Mouse (Mus musculus): Measurements from ENCODE around the gene Slc36a4. TPM values are rescaled to one million over a fixed set of nuclear protein-coding genes. Genes with fewer than 3 reads are reported as not detected.

Gene Slc36a4
- polyA plus RNA-seq, 1 experiment from 2014 or later = 34.7 TPM

DNA sequence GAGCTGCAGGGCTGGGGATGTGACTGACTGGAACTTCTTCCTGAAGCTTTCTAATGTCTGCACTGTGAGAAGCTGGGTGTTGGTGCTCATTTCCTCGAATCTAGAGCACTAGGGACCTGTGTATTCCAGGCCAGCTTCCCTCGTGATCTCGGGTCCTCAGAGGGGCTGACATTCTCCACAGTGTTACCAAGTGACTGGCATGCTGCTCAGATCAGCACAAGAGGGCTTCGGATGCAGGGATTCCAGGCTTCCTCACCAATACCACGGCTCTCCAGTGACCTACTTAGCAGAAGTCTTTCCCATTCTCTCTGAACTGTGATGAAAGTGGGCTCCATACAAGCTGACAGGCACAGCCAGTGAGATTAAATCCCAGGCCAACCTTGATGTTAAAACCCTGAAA, 14.5 kb upstream of the Slc36a4 start:
- no peak overlapping the region; the same call in 1 of the 2 replicates for H3K9ac ChIP-seq (ENCODE audit: low read length)
- no peaks in the 10 kb centered on the region for H3K9me3 ChIP-seq (replicated peaks; ENCODE audit: control insufficient read depth, low read length)
- ATAC-seq (no peak), DNase-seq (ENCODE audit: low spot score) (peak; percentile 11)
- H3K4me2 ChIP-seq (ENCODE audit: low read length) = no peak overlapping the region
- 54% methylated on average over 5 of the region's 5 CpGs for WGBS
- H3K4me3 ChIP-seq (ENCODE audit: low read depth, low read length) = no peak overlapping the region
- H3K4me1 ChIP-seq (ENCODE audit: control insufficient read depth, insufficient read depth, low read length) = no peaks in the 10 kb centered on the region
- no peaks in the 10 kb centered on the region for H3K27me3 ChIP-seq (replicated peaks; ENCODE audit: control insufficient read depth, insufficient read depth, low read length)
- H3K27ac ChIP-seq (ENCODE audit: low read depth, low read length) = no peak overlapping the region
- H3K36me3 ChIP-seq (ENCODE audit: control insufficient read depth, insufficient read depth, low read length) = no peaks in the 10 kb centered on the region

DNA sequence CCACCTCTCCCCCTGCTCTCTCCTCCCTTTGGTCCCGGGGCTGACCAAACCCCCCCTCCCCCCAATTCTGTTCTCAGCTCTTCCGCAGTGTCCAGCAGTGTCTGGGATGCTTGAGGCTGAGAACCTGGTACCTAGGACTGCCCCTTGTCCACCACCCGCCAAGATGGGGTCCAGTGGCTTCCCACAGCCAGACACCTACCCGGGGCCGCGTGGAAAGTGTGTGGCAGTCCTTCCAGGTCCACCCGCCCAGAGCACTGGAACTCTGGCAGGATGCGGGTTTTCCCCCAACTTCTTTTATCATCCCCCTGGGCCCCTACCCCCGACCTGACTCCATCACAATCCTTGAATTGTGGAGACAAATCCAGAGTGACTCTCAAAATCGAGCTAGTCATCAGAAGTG, 3.8 kb upstream of the Slc36a4 start:
- no peak overlapping the region for H3K4me2 ChIP-seq (ENCODE audit: low read length)
- ATAC-seq = no peak
- 79% methylated on average over 10 of the region's 10 CpGs for WGBS

DNA sequence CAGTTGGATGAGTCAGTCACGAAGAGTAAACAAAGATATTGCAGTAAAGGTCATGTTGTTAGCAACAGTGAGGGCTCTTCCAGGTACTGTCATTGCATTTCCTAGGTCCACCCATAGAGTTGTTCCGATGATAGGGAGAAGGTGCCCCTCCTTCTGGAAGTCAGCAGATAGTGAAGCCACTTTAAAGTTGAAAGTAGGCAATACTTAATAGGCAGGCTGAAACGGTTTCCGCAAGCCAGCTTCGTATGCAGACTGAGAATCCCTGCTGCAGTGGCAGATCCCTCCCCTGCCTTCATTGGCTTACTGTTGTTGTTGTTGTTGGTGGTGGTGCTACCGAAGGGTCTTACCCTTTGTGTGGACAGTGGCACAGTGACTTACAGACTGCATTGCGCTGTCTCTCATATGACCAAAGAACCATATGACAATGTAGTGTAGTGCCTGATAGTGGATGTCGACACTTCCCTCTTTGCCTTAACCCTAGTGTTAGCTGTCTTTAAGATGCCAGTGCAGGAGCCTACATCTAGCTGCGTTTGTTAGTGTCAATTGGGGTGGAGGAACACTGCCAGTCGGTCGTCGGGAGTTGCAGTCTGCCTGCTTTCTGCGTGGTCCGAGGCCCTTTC, 449 bp upstream of the Slc36a4 start:
- peaks cover 14% of the 10 kb centered on the region for H3K4me1 ChIP-seq (ENCODE audit: control insufficient read depth, insufficient read depth, low read length)
- H3K27me3 ChIP-seq (replicated peaks; ENCODE audit: control insufficient read depth, insufficient read depth, low read length) = no peaks in the 10 kb centered on the region
- WGBS = 20% methylated on average over 14 of the region's 14 CpGs
- DNase-seq (ENCODE audit: low spot score) (peak; percentile 31), ATAC-seq (peak; percentile 50)
- H3K9ac ChIP-seq (ENCODE audit: low read length) = peak overlapping the region; percentile 88
- peak overlapping the region; percentile 92 for H3K27ac ChIP-seq (ENCODE audit: low read depth, low read length)
- peak overlapping the region; percentile 70 for H3K4me2 ChIP-seq (ENCODE audit: low read length)
- H3K9me3 ChIP-seq (replicated peaks; ENCODE audit: control insufficient read depth, low read length) = no peaks in the 10 kb centered on the region
- no peaks in the 10 kb centered on the region for H3K36me3 ChIP-seq (ENCODE audit: control insufficient read depth, insufficient read depth, low read length)
- peak overlapping the region; percentile 70 for H3K4me3 ChIP-seq (ENCODE audit: low read depth, low read length)

More for the DNA sequence above, 3.8 kb upstream of the Slc36a4 start:
- Histone ChIP-seq H3K9ac (ENCODE audit: low read length) (no peak overlapping the region), H3K4me1 (ENCODE audit: control insufficient read depth, insufficient read depth, low read length) (peaks cover 4% of the 10 kb centered on the region; the same call in 1 of the 2 replicates), H3K27me3 (replicated peaks; ENCODE audit: control insufficient read depth, insufficient read depth, low read length) (no peaks in the 10 kb centered on the region), H3K36me3 (ENCODE audit: control insufficient read depth, insufficient read depth, low read length) (no peaks in the 10 kb centered on the region), H3K9me3 (replicated peaks; ENCODE audit: control insufficient read depth, low read length) (no peaks in the 10 kb centered on the region), H3K4me3 (ENCODE audit: low read depth, low read length) (no peak overlapping the region), H3K27ac (ENCODE audit: low read depth, low read length) (no peak overlapping the region)
- DNase-seq (ENCODE audit: low spot score) = no peak

DNA sequence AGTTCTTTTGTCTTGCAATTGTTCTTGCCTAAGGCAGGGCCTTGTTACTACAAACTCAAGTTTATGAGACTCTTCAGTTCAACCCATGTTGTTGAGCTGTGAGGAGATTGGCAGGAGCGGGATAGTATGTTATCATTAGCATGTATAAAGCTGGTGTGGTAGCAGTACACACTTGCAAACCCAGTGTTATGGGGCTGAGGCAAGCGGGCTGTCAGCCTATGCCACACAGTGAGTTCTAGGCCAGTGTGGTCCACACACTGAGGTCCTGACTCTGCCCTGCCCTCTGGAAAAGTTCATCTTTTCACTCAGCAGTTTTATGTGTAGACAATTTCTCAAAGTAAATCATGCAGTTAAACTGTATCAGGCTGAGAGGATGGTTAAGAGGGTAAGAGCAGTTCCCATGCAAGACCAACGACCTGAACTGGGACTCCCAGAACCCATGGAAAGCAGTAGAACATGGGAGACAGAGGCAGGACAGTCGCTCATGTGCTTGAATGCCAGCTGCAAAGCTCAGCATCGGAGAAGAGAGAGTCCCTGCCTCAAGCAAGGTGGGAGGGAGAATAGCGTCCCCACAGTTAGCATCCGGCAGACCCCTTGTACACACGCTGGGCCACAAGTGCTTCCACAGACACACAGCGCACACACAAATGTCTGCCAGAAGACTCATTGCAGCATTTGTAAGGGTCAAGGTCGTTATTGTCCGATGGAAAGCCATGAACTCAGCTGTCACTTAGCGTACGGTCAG, 1.5 kb downstream of the Slc36a4 start:
- Histone ChIP-seq H3K9ac (ENCODE audit: low read length) (peak overlapping the region; percentile 88; the same call in 1 of the 2 replicates), H3K27ac (ENCODE audit: low read depth, low read length) (no peak overlapping the region), H3K27me3 (replicated peaks; ENCODE audit: control insufficient read depth, insufficient read depth, low read length) (no peaks in the 10 kb centered on the region), H3K4me3 (ENCODE audit: low read depth, low read length) (peak overlapping the region; percentile 70), H3K9me3 (replicated peaks; ENCODE audit: control insufficient read depth, low read length) (no peaks in the 10 kb centered on the region), H3K36me3 (ENCODE audit: control insufficient read depth, insufficient read depth, low read length) (no peaks in the 10 kb centered on the region), H3K4me2 (ENCODE audit: low read length) (peak overlapping the region; percentile 70), H3K4me1 (ENCODE audit: control insufficient read depth, insufficient read depth, low read length) (peaks cover 14% of the 10 kb centered on the region)
- no peak for ATAC-seq
- WGBS = 87% methylated on average over 13 of the region's 13 CpGs
- no peak for DNase-seq (ENCODE audit: low spot score)

DNA sequence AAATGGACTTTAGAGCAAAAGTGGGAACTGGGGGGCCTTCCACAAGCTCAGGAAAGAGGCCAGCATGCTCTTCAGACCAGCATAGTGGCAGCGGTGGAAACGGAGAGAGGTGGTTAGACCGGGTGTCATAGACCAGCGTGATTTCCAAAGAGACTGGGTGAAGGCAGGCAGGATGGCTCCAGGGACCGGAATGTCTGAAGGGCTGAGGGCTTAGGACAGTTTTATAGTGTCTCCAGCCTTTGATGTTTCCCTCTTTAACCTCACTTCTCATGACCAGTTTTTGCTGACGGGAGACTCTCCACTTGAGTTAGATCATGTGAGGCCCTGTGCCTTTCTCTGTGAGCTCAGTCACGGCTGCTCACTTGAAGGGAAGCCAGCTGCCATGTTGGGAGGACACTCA, 2.1 kb downstream of the Slc36a4 start:
- no peaks in the 10 kb centered on the region for H3K27me3 ChIP-seq (replicated peaks; ENCODE audit: control insufficient read depth, insufficient read depth, low read length)
- ATAC-seq (no peak), DNase-seq (ENCODE audit: low spot score) (no peak)
- peaks cover 14% of the 10 kb centered on the region for H3K4me1 ChIP-seq (ENCODE audit: control insufficient read depth, insufficient read depth, low read length)
- H3K9ac ChIP-seq (ENCODE audit: low read length) = no peak overlapping the region
- no peak overlapping the region for H3K27ac ChIP-seq (ENCODE audit: low read depth, low read length)
- no peaks in the 10 kb centered on the region for H3K36me3 ChIP-seq (ENCODE audit: control insufficient read depth, insufficient read depth, low read length)
- no peaks in the 10 kb centered on the region for H3K9me3 ChIP-seq (replicated peaks; ENCODE audit: control insufficient read depth, low read length)
- 91% methylated on average over 7 of the region's 7 CpGs for WGBS
- peak overlapping the region; percentile 3; the same call in 1 of the 2 replicates for H3K4me2 ChIP-seq (ENCODE audit: low read length)
- H3K4me3 ChIP-seq (ENCODE audit: low read depth, low read length) = no peak overlapping the region

DNA sequence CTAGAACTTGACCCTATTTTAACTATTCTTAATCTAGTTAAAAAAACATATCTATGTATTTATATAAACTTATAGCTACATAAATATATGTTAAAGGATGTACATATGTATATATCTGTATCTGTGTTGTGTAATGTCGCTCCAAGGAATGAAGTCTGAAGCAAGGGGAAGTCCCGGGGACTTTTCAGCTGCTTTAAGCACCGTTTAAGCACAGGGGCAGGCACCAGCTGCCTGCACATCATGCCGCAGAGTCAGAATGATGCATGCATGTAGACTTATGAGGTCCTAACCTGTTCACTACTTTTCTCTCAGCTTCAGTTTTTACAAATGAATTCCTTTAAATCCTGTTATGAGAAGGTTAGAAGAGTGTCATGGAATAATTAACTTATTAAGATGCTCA, 5.3 kb downstream of the Slc36a4 start:
- no peak for DNase-seq (ENCODE audit: low spot score)
- Histone ChIP-seq H3K9me3 (replicated peaks; ENCODE audit: control insufficient read depth, low read length) (no peaks in the 10 kb centered on the region), H3K36me3 (ENCODE audit: control insufficient read depth, insufficient read depth, low read length) (peaks cover 6% of the 10 kb centered on the region; the same call in 1 of the 2 replicates), H3K27ac (ENCODE audit: low read depth, low read length) (no peak overlapping the region), H3K4me1 (ENCODE audit: control insufficient read depth, insufficient read depth, low read length) (peaks cover 14% of the 10 kb centered on the region), H3K4me3 (ENCODE audit: low read depth, low read length) (no peak overlapping the region), H3K9ac (ENCODE audit: low read length) (no peak overlapping the region), H3K27me3 (replicated peaks; ENCODE audit: control insufficient read depth, insufficient read depth, low read length) (no peaks in the 10 kb centered on the region), H3K4me2 (ENCODE audit: low read length) (no peak overlapping the region)
- 91% methylated on average over 4 of the region's 4 CpGs for WGBS
- no peak for ATAC-seq

DNA sequence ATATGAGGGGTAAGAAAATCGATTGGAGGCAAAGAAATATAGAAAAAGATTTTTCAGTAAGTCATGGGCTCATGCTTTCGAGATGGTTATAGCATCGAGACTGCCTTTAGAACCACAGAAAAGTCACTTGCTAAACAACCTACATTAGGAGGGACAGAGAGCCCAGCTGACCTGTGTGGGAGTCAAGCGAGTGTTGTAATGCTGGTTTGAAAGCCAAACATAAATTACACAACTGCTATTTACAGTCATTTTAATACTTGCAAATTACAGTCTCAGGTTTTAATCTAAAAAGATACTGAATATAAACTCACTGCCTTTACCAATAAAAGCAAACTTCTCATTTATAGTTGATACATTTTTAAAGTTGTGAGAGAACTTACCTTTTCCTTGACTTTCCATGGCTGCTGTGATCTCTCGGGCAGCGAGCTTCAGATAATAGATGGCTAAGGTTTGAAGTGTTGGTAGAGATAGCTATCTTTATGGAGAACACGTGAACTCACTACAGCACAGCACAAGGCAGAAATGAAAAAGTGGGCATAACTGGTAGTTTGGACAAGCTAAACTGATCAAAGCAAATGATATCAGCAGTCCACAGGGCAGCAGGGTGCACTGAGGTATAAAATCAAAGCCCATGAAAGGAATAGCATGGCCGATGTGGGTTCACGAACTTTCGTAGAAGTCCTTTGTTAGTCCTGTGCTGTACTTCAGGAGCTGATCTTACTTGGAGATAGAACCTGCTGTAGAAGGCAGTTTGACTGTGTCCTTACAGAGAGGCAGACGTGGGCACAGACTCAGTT, 5.9 kb downstream of the Slc36a4 start:
- Histone ChIP-seq H3K9me3 (replicated peaks; ENCODE audit: control insufficient read depth, low read length) (no peaks in the 10 kb centered on the region), H3K36me3 (ENCODE audit: control insufficient read depth, insufficient read depth, low read length) (peaks cover 6% of the 10 kb centered on the region; the same call in 1 of the 2 replicates), H3K4me1 (ENCODE audit: control insufficient read depth, insufficient read depth, low read length) (peaks cover 13% of the 10 kb centered on the region), H3K27me3 (replicated peaks; ENCODE audit: control insufficient read depth, insufficient read depth, low read length) (no peaks in the 10 kb centered on the region), H3K4me3 (ENCODE audit: low read depth, low read length) (no peak overlapping the region), H3K27ac (ENCODE audit: low read depth, low read length) (no peak overlapping the region), H3K4me2 (ENCODE audit: low read length) (no peak overlapping the region), H3K9ac (ENCODE audit: low read length) (no peak overlapping the region)
- ATAC-seq (no peak), DNase-seq (ENCODE audit: low spot score) (no peak)
- 89% methylated on average over 11 of the region's 11 CpGs for WGBS

DNA sequence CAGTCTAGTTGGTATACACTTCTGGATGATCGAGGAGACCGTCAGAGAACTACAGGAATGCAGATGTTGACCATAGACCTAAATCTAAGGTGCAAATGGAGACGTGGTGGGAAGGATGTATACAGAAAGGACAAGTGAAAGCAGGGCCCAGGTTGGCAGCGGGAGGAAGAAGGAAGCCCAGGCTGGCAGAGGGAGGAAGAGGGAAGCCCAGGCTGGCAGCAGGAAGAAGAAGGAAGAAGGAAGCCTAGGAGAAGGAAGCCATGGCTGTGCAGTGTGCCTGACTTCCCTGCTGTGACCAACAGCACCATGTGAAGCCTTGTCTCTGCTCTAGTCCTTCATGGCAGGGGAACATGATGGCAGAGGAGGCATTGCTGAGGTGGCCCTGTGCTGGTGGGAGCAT, 7.8 kb downstream of the Slc36a4 start:
- DNase-seq (ENCODE audit: low spot score) (no peak), ATAC-seq (no peak)
- no peak overlapping the region for H3K27ac ChIP-seq (ENCODE audit: low read depth, low read length)
- no peak overlapping the region for H3K4me2 ChIP-seq (ENCODE audit: low read length)
- H3K9me3 ChIP-seq (replicated peaks; ENCODE audit: control insufficient read depth, low read length) = no peaks in the 10 kb centered on the region
- WGBS = 88% methylated on average over 4 of the region's 4 CpGs
- H3K36me3 ChIP-seq (ENCODE audit: control insufficient read depth, insufficient read depth, low read length) = peaks cover 6% of the 10 kb centered on the region
- H3K4me1 ChIP-seq (ENCODE audit: control insufficient read depth, insufficient read depth, low read length) = peaks cover 14% of the 10 kb centered on the region
- no peak overlapping the region for H3K9ac ChIP-seq (ENCODE audit: low read length)
- H3K27me3 ChIP-seq (replicated peaks; ENCODE audit: control insufficient read depth, insufficient read depth, low read length) = no peaks in the 10 kb centered on the region
- no peak overlapping the region for H3K4me3 ChIP-seq (ENCODE audit: low read depth, low read length)
